Mouse (Mus musculus): ENCODE measurements at regions not wholly inside any gene's neighbourhood (a gene's known extent, or its start where the extent isn't known, plus 50 kb on each side); places are given as distances from the start of the nearest gene placed in this dataset.

GRCm38 (mm10) chr1:64361959-64362638 lies 170.3 kb upstream of the Creb1 start:
- peak in 1 of 2 experiments; percentile 11 for DNase-seq

- no peak for DNase-seq
These were observed 189.2 kb upstream of the Creb1 start for GRCm38 (mm10) chr1:64343268-64343667.

GRCm38 (mm10) chr1:64341596-64341995 lies 190.8 kb upstream of the Creb1 start:
- DNase-seq: peak; percentile 90 to 91

GRCm38 (mm10) chr1:64338575-64338961 lies 193.9 kb upstream of the Creb1 start:
- no peak for DNase-seq

- DNase-seq: no peak
These were observed 194.5 kb upstream of the Creb1 start for GRCm38 (mm10) chr1:64337619-64338574.

GRCm38 (mm10) chr1:64331566-64331965 lies 200.9 kb upstream of the Creb1 start:
- DNase-seq: no peak

GRCm38 (mm10) chr1:64330721-64331120 lies 201.7 kb upstream of the Creb1 start:
- DNase-seq: no peak

GRCm38 (mm10) chr1:64322197-64322596 lies 200.1 kb upstream of the Klf7 start:
- DNase-seq: no peak

GRCm38 (mm10) chr1:64319155-64319582 lies 197.1 kb upstream of the Klf7 start:
- no peak for DNase-seq

GRCm38 (mm10) chr1:64318440-64319154 lies 196.5 kb upstream of the Klf7 start:
- DNase-seq: peak; percentile 53 to 61

- DNase-seq: no peak
These were observed 195.1 kb upstream of the Klf7 start for GRCm38 (mm10) chr1:64317032-64317636.

GRCm38 (mm10) chr1:64311371-64311770 lies 189.3 kb upstream of the Klf7 start:
- DNase-seq: no peak

GRCm38 (mm10) chr1:64308560-64308959 lies 186.5 kb upstream of the Klf7 start:
- DNase-seq: no peak

- no peak for DNase-seq
These were observed 186.0 kb upstream of the Klf7 start for GRCm38 (mm10) chr1:64308088-64308487.

- DNase-seq: peak; percentile 80 to 87
These were observed 183.5 kb upstream of the Klf7 start for GRCm38 (mm10) chr1:64305427-64306213.

GRCm38 (mm10) chr1:64302833-64303358 lies 180.8 kb upstream of the Klf7 start:
- peak; percentile 33 to 45 for DNase-seq

GRCm38 (mm10) chr1:64301530-64302061 lies 179.5 kb upstream of the Klf7 start:
- no peak for DNase-seq

GRCm38 (mm10) chr1:64300951-64301529 lies 179.0 kb upstream of the Klf7 start:
- DNase-seq: no peak

GRCm38 (mm10) chr1:64298950-64299349 lies 176.9 kb upstream of the Klf7 start:
- no peak for DNase-seq

- DNase-seq: no peak
These were observed 176.1 kb upstream of the Klf7 start for GRCm38 (mm10) chr1:64298188-64298587.

- no peak for DNase-seq
These were observed 175.3 kb upstream of the Klf7 start for GRCm38 (mm10) chr1:64297343-64297742.
